Mouse (Mus musculus) MEL (cell line): ENCODE data around the gene Eif1ad. TPM values are rescaled to one million over a fixed set of nuclear protein-coding genes. Genes with fewer than 3 reads are reported as not detected.

Experiments used
- DNase-seq: peaks from one replicate; pipeline ENCODE4 v3.0.0; 2011; ENCODE audit warnings: low read depth, low spot score
- H3K27ac ChIP-seq: 2 replicates; pipeline ENCODE4 v1.5.1; 2012; ENCODE audit warnings: low read depth, mild to moderate bottlenecking, control low read depth, low read length, moderate library complexity; ENCODE audit not compliant: control insufficient read depth
- H3K27me3 ChIP-seq, 2 experiments: fragments of 150-350 bp in 1 of 2; sonication (generic) in 1 of 2; 2 replicates each; pipeline ENCODE4 v1.6.1; 2012; ENCODE audit warnings: low read length in 2 of 2, mild to moderate bottlenecking in 2 of 2, improper control_type of control experiment in 1 of 2, moderate library complexity in 1 of 2; ENCODE audit not compliant: insufficient read depth in 2 of 2, control insufficient read depth in 1 of 2
- H3K36me3 ChIP-seq, 2 experiments: 2 replicates each; pipeline ENCODE4 v1.6.1; 2012 to 2014; ENCODE audit warnings: low read length in 2 of 2, improper control_type of control experiment in 1 of 2, inconsistent platforms in 1 of 2, mild to moderate bottlenecking in 1 of 2; ENCODE audit not compliant: insufficient read depth in 2 of 2, control insufficient read depth in 1 of 2
- H3K4me1 ChIP-seq, 2 experiments: fragments of 150-350 bp in 1 of 2; sonication (generic) in 1 of 2; 2 replicates each; pipeline ENCODE4 v1.6.1; 2012; ENCODE audit warnings: low read length in 2 of 2, improper control_type of control experiment in 1 of 2, mild to moderate bottlenecking in 1 of 2; ENCODE audit not compliant: insufficient read depth in 2 of 2, control insufficient read depth in 1 of 2
- H3K4me3 ChIP-seq, 2 experiments: fragments of 150-350 bp in 1 of 2; sonication (generic) in 1 of 2; 2 replicates each; pipeline ENCODE4 v1.5.1; 2012; ENCODE audit warnings: low read depth in 2 of 2, low read length in 2 of 2, mild to moderate bottlenecking in 2 of 2, moderate library complexity in 2 of 2, control low read depth in 1 of 2, improper control_type of control experiment in 1 of 2; ENCODE audit not compliant: control insufficient read depth in 1 of 2, insufficient read depth in 1 of 2
- H3K79me2 ChIP-seq: 2 replicates; pipeline ENCODE4 v1.6.1; 2012; ENCODE audit warnings: mild to moderate bottlenecking, low read length, moderate library complexity; ENCODE audit not compliant: control insufficient read depth, poor library complexity, insufficient read depth
- H3K9ac ChIP-seq: 2 replicates; pipeline ENCODE4 v1.6.1; 2012; ENCODE audit warnings: low read depth, mild to moderate bottlenecking, control low read depth, low read length, moderate library complexity; ENCODE audit not compliant: control insufficient read depth, poor library complexity, severe bottlenecking
- H3K9me3 ChIP-seq: fragments of 150-350 bp; sonication (generic); replicated peaks from 2 replicates; pipeline ENCODE4 v1.6.1; 2012; ENCODE audit warnings: mild to moderate bottlenecking, low read length, improper control_type of control experiment, moderate library complexity; ENCODE audit not compliant: insufficient read depth
- BHLHE40 ChIP-seq: IDR thresholded peaks from 2 replicates; pipeline ENCODE4 v1.6.1; 2012; ENCODE audit warnings: low read depth, mild to moderate bottlenecking, inconsistent platforms, low read length, improper control_type of control experiment, borderline replicate concordance
- CHD1 ChIP-seq: IDR thresholded peaks from 2 replicates; pipeline ENCODE4 v1.6.1; 2012; ENCODE audit warnings: low read depth, mild to moderate bottlenecking, inconsistent platforms, low read length, improper control_type of control experiment
- CHD2 ChIP-seq: IDR thresholded peaks from 2 replicates; pipeline ENCODE4 v1.6.1; 2011; ENCODE audit warnings: low read length, improper control_type of control experiment
- CTCF ChIP-seq, 3 experiments: IDR thresholded peaks in 2 of 3; conservative IDR thresholded peaks in 1 of 3; 2 replicates each; pipeline ENCODE4 v1.5.1; 2011 to 2012; ENCODE audit warnings: low read length in 3 of 3, low read depth in 2 of 3, mild to moderate bottlenecking in 2 of 3, improper control_type of control experiment in 1 of 3, inconsistent platforms in 1 of 3, mixed read lengths in 1 of 3, moderate library complexity in 1 of 3; ENCODE audit not compliant: control insufficient read depth in 1 of 3, insufficient read depth in 1 of 3, poor library complexity in 1 of 3, severe bottlenecking in 1 of 3
- E2F4 ChIP-seq: IDR thresholded peaks from 2 replicates; pipeline ENCODE4 v1.6.1; 2011; ENCODE audit warnings: low read depth, low read length, improper control_type of control experiment, borderline replicate concordance
- ELF1 ChIP-seq: IDR thresholded peaks from 2 replicates; pipeline ENCODE4 v1.6.1; 2014; ENCODE audit warnings: low read depth, mild to moderate bottlenecking, inconsistent platforms, low read length, improper control_type of control experiment, moderate library complexity
- EP300 ChIP-seq, 2 experiments: IDR thresholded peaks; 2 replicates each; pipeline ENCODE4 v1.6.1; 2011; ENCODE audit warnings: improper control_type of control experiment in 2 of 2, low read length in 2 of 2, low read depth in 1 of 2, mild to moderate bottlenecking in 1 of 2
- ETS1 ChIP-seq: IDR thresholded peaks from 2 replicates; pipeline ENCODE4 v1.6.1; 2012; ENCODE audit warnings: low read depth, mild to moderate bottlenecking, inconsistent platforms, low read length, improper control_type of control experiment, moderate library complexity
- GABPA ChIP-seq: IDR thresholded peaks from 2 replicates; pipeline ENCODE4 v1.6.1; 2012; ENCODE audit warnings: low read depth, mild to moderate bottlenecking, inconsistent platforms, low read length, improper control_type of control experiment, moderate library complexity
- HCFC1 ChIP-seq: IDR thresholded peaks from 2 replicates; pipeline ENCODE4 v1.6.1; 2012; ENCODE audit warnings: low read depth, mild to moderate bottlenecking, inconsistent platforms, low read length, improper control_type of control experiment, moderate library complexity
- JUND ChIP-seq: IDR thresholded peaks from 2 replicates; pipeline ENCODE4 v1.6.1; 2011; ENCODE audit warnings: low read depth, mild to moderate bottlenecking, improper control_type of control experiment, low read length
- KAT2A ChIP-seq: conservative IDR thresholded peaks from 2 replicates; pipeline ENCODE4 v1.6.1; 2012; ENCODE audit warnings: low read depth, low read length, improper control_type of control experiment, inconsistent platforms
- MAFK ChIP-seq: IDR thresholded peaks from 2 replicates; pipeline ENCODE4 v1.6.1; 2011; ENCODE audit warnings: low read depth, mild to moderate bottlenecking, low read length, improper control_type of control experiment, borderline replicate concordance
- MAX ChIP-seq: IDR thresholded peaks from 2 replicates; pipeline ENCODE4 v1.6.1; 2011; ENCODE audit warnings: low read length, improper control_type of control experiment
- MAZ ChIP-seq: IDR thresholded peaks from 2 replicates; pipeline ENCODE4 v1.6.1; 2012; ENCODE audit warnings: low read depth, mild to moderate bottlenecking, inconsistent platforms, low read length, improper control_type of control experiment
- MEF2A ChIP-seq: IDR thresholded peaks from 2 replicates; pipeline ENCODE4 v1.6.1; 2014; ENCODE audit warnings: low read depth, mild to moderate bottlenecking, inconsistent platforms, low read length, improper control_type of control experiment; ENCODE audit not compliant: poor library complexity, insufficient replicate concordance, severe bottlenecking; ENCODE audit errors: extremely low read depth
- MXI1 ChIP-seq: IDR thresholded peaks from 2 replicates; pipeline ENCODE4 v1.6.1; 2011; ENCODE audit warnings: mild to moderate bottlenecking, low read depth, low read length, improper control_type of control experiment
- MYB ChIP-seq: IDR thresholded peaks from 2 replicates; pipeline ENCODE4 v1.6.1; 2011; ENCODE audit warnings: mild to moderate bottlenecking, low read depth, low read length, improper control_type of control experiment
- MYC ChIP-seq: IDR thresholded peaks from 2 replicates; pipeline ENCODE4 v1.6.1; 2011; ENCODE audit warnings: low read depth, mild to moderate bottlenecking, low read length, improper control_type of control experiment, moderate library complexity
- NELFE ChIP-seq: IDR thresholded peaks from 2 replicates; pipeline ENCODE4 v1.6.1; 2011; ENCODE audit warnings: low read depth, low read length, improper control_type of control experiment
- NRF1 ChIP-seq: IDR thresholded peaks from 2 replicates; pipeline ENCODE4 v1.6.1; 2014; ENCODE audit warnings: low read depth, mild to moderate bottlenecking, inconsistent platforms, low read length, improper control_type of control experiment, moderate library complexity; ENCODE audit not compliant: poor library complexity, insufficient read depth, severe bottlenecking
- POLR2A ChIP-seq, 2 experiments: IDR thresholded peaks; 2 replicates each; pipeline ENCODE4 v1.6.1; 2011 to 2012; ENCODE audit warnings: low read length in 2 of 2, mild to moderate bottlenecking in 2 of 2, control low read depth in 1 of 2, improper control_type of control experiment in 1 of 2, low read depth in 1 of 2, moderate library complexity in 1 of 2; ENCODE audit not compliant: control insufficient read depth in 1 of 2, insufficient read depth in 1 of 2, poor library complexity in 1 of 2
- POLR2AphosphoS2 ChIP-seq: IDR thresholded peaks from 2 replicates; pipeline ENCODE4 v1.6.1; 2011; ENCODE audit warnings: low read length, improper control_type of control experiment
- POLR2AphosphoS5 ChIP-seq: IDR thresholded peaks from 2 replicates; pipeline ENCODE4 v1.6.1; 2012; ENCODE audit warnings: low read depth, borderline replicate concordance, mild to moderate bottlenecking, inconsistent platforms, low read length, moderate library complexity, mixed read lengths
- RAD21 ChIP-seq: IDR thresholded peaks from 2 replicates; pipeline ENCODE4 v1.6.1; 2011; ENCODE audit warnings: mild to moderate bottlenecking, low read depth, low read length, improper control_type of control experiment
- SIN3A ChIP-seq: IDR thresholded peaks from 2 replicates; pipeline ENCODE4 v1.6.1; 2012; ENCODE audit warnings: low read length, improper control_type of control experiment, inconsistent platforms
- SMC3 ChIP-seq: IDR thresholded peaks from 2 replicates; pipeline ENCODE4 v1.6.1; 2011; ENCODE audit warnings: low read depth, low read length, improper control_type of control experiment
- TAL1 ChIP-seq: IDR thresholded peaks from 2 replicates; pipeline ENCODE4 v1.6.1; 2012; ENCODE audit warnings: mild to moderate bottlenecking, inconsistent platforms, low read length, moderate library complexity, mixed read lengths
- TCF12 ChIP-seq: IDR thresholded peaks from 2 replicates; pipeline ENCODE4 v1.6.1; 2014; ENCODE audit warnings: low read depth, mild to moderate bottlenecking, inconsistent platforms, low read length, improper control_type of control experiment, moderate library complexity
- USF1 ChIP-seq: IDR thresholded peaks from 2 replicates; pipeline ENCODE4 v1.6.1; 2014; ENCODE audit warnings: low read depth, mild to moderate bottlenecking, inconsistent platforms, low read length, improper control_type of control experiment, moderate library complexity
- USF2 ChIP-seq, 2 experiments: IDR thresholded peaks; 2 replicates each; pipeline ENCODE4 v1.6.1; 2011 to 2012; ENCODE audit warnings: improper control_type of control experiment in 2 of 2, low read length in 2 of 2, borderline replicate concordance in 1 of 2, inconsistent platforms in 1 of 2, low read depth in 1 of 2, mild to moderate bottlenecking in 1 of 2; ENCODE audit not compliant: insufficient read depth in 1 of 2
- ZKSCAN1 ChIP-seq: IDR thresholded peaks from 2 replicates; pipeline ENCODE4 v1.6.1; 2012; ENCODE audit warnings: low read depth, mild to moderate bottlenecking, inconsistent platforms, low read length, improper control_type of control experiment, moderate library complexity
- ZMIZ1 ChIP-seq: IDR thresholded peaks from 2 replicates; pipeline ENCODE4 v1.6.1; 2012; ENCODE audit warnings: low read depth, mild to moderate bottlenecking, inconsistent platforms, low read length, improper control_type of control experiment, moderate library complexity
- ZNF384 ChIP-seq: IDR thresholded peaks from 2 replicates; pipeline ENCODE4 v1.6.1; 2012; ENCODE audit warnings: low read depth, mild to moderate bottlenecking, inconsistent platforms, low read length, improper control_type of control experiment
- polyA plus RNA-seq, 2 experiments: library from polyadenylated mRNA; stranded (reverse) in 1 of 2; unstranded in 1 of 2; fragments of >175 nt in 1 of 2; fragments of >200 nt in 1 of 2; gene quantifications; 2 replicates each; pipeline versions ENCODE4 v1.2.1 to v1.2.4; 2012; ENCODE audit warnings: low replicate concordance in 2 of 2, low read depth in 1 of 2; ENCODE audit not compliant: insufficient read length in 2 of 2, insufficient read depth in 1 of 2, missing spikeins in 1 of 2
- total RNA-seq: library from RNA; depleted of rRNA; stranded (reverse); fragments of 300-350 nt; gene quantifications from 2 replicates; pipeline ENCODE4 v1.2.3, GENCODE M21; 2012; rRNA removed

The Eif1ad gene
- total RNA-seq (110 and 129 TPM in 2 replicates), polyA plus RNA-seq (100 to 1,000 TPM in 1 of 2 experiments, not detected in 1; 121 TPM)

GRCm38 (mm10) chr19:5366175-5367052 is at the start of gene Eif1ad:
Gene Eif1ad, plus strand, starts transcription at chr19:5366741.
- peak within 1 kb of the TSS; percentile 94 for H3K27ac ChIP-seq
- DNase-seq, result peak; percentile 99
- H3K79me2 ChIP-seq, result peaks cover 39% of the 10 kb centered on the region
- H3K9me3 ChIP-seq, result no peaks in the 10 kb centered on the region
- peaks cover 1 to 30% of the 10 kb centered on the region in 2 experiments; a peak in 3 of 4 replicates for H3K36me3 ChIP-seq
- peak within 1 kb of the TSS; percentile 98 for H3K9ac ChIP-seq
- peak within 1 kb of the TSS; percentile 77 to 98 for H3K4me3 ChIP-seq
- peaks cover 0 to 33% of the 10 kb centered on the region in 2 experiments; a peak in 3 of 4 replicates for H3K4me1 ChIP-seq
- no peaks in the 10 kb centered on the region for H3K27me3 ChIP-seq
- peak; percentile 22; the same call in 1 of the 2 replicates for TF ChIP-seq MAZ
- no peak for TF ChIP-seq RAD21
- TF ChIP-seq BHLHE40, result no peak
- no peak for TF ChIP-seq MAFK
- TF ChIP-seq ZKSCAN1, result no peak
- TF ChIP-seq POLR2A (IDR thresholded peaks at IDR 0.05; ENCODE audit: control insufficient read depth in 1 of 2, insufficient read depth in 1 of 2, low read depth in 1 of 2, low read length in 2 of 2, poor library complexity in 1 of 2), result peak; percentile 51 to 85; a peak in 3 of 4 replicates
- TF ChIP-seq KAT2A, result peak; percentile 83
- TF ChIP-seq TAL1, result no peak
- TF ChIP-seq MYC, result peak; percentile 99
- peak; percentile 90 for TF ChIP-seq HCFC1
- TF ChIP-seq USF1, result peak; percentile 58; the same call in 1 of the 2 replicates
- TF ChIP-seq CHD1, result no peak
- no peak for TF ChIP-seq POLR2AphosphoS5
- no peak for TF ChIP-seq MEF2A
- TF ChIP-seq JUND, result no peak
- TF ChIP-seq POLR2AphosphoS2, result peak; percentile 51
- peak; percentile 98 for TF ChIP-seq MAX
- no peak for TF ChIP-seq ETS1
- TF ChIP-seq CHD2, result peak; percentile 57
- peak; percentile 99 for TF ChIP-seq MXI1
- TF ChIP-seq ZNF384, result no peak
- peak; percentile 58 for TF ChIP-seq MYB
- 0 out of 2 replicates have a peak, but pooled peaks have one; percentile 16 for TF ChIP-seq TCF12
- 0 out of 4 replicates have a peak, but pooled peaks of 1 of the 2 experiments have one; percentile 12 for TF ChIP-seq EP300 (IDR thresholded peaks at IDR 0.05; ENCODE audit: low read depth in 1 of 2, low read length in 2 of 2)
- TF ChIP-seq GABPA, result no peak; the same call in 1 of the 2 replicates
- TF ChIP-seq CTCF (IDR thresholded peaks at IDR 0.05 in 2 of 3, conservative IDR thresholded peaks at IDR 0.05 in 1 of 3; ENCODE audit: control insufficient read depth in 1 of 3, insufficient read depth in 1 of 3, low read depth in 2 of 3, low read length in 3 of 3, poor library complexity in 1 of 3, severe bottlenecking in 1 of 3), result peak in 1 of 3 experiments; percentile 30; a peak in 1 of 6 replicates
- peak; percentile 61; the same call in 1 of the 2 replicates for TF ChIP-seq NELFE
- TF ChIP-seq USF2 (IDR thresholded peaks at IDR 0.05; ENCODE audit: borderline replicate concordance in 1 of 2, insufficient read depth in 1 of 2, low read depth in 1 of 2, low read length in 2 of 2), result no peak
- TF ChIP-seq ELF1, result peak; percentile 62
- peak; percentile 21; the same call in 1 of the 2 replicates for TF ChIP-seq NRF1
- peak; percentile 52; the same call in 1 of the 2 replicates for TF ChIP-seq ZMIZ1
- TF ChIP-seq SMC3, result no peak
- TF ChIP-seq SIN3A, result peak; percentile 95
- TF ChIP-seq E2F4, result no peak
